Mouse (Mus musculus): Measurements from ENCODE around the gene Gm21992.

- TF ChIP-seq CTCF (IDR thresholded peaks at IDR 0.05; ENCODE audit: borderline replicate concordance, extremely low read depth, insufficient read depth, insufficient read length): no peak
- TF ChIP-seq POLR2A (IDR thresholded peaks at IDR 0.05; ENCODE audit: borderline replicate concordance, extremely low read depth, insufficient read depth, insufficient read length, poor library complexity, severe bottlenecking): no peak
These were observed 12.3 kb downstream of the Gm21992 start for GRCm38 (mm10) chr19:4799083-4799482.

All from brain, embryonic 14.5 days (tissue).